Mouse (Mus musculus): Measurements from ENCODE around the gene Myo5a. TPM values are rescaled to one million over a fixed set of nuclear protein-coding genes. Genes with fewer than 3 reads are reported as not detected.

Myo5a gene
- polyA plus RNA-seq, 1 experiment from 2014 or later, result 48.0 TPM

DNA sequence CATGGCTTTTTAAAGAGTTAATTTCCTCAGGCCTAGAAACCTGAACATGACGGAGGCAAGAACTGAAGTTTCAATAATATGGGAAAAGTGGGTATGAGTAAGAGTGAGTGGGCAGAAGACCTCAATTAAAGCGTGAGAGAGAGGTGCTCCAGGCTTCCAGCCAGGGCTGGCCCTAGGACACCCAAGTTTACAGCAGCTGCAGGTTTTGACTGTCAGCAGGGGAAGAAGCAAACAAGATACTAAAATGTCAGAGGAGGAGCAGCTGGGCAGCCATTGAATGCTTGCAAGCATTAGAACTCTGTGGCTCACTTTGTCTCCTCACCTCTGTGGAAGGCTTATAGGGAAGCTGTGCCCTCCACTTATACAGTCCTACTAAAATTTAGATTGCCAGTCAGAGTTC is 17.0 kb downstream of the Myo5a start:
- ATAC-seq (ENCODE audit: low FRiP score, low TSS enrichment), result no peak
- no peaks in the 10 kb centered on the region for H3K4me1 ChIP-seq (ENCODE audit: control insufficient read depth, insufficient read depth, low read length)
- H3K36me3 ChIP-seq (ENCODE audit: control insufficient read depth, insufficient read depth, low read length), result no peaks in the 10 kb centered on the region

DNA sequence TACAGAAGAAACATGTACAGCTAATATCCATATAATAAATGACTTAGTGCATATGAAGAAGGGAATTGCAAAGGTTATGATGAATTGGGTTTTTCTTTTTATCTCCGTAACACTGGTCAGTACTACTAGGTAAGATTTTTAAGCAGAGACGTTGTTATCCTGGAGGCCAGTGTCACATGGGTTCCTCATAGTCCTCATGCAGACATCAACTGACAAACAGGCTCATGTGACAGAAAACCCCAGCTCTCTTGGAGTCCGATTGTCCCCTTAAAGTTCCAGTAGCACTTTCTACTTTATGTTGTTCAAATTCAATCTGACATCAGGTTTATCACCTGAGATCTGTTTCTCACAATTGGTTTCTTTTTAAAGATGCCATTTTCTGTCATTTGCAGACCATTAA is 18.5 kb downstream of the Myo5a start:
- no peak for ATAC-seq (ENCODE audit: low FRiP score, low TSS enrichment)
- Histone ChIP-seq H3K36me3 (ENCODE audit: control insufficient read depth, insufficient read depth, low read length) (no peaks in the 10 kb centered on the region), H3K27me3 (ENCODE audit: control insufficient read depth, insufficient read depth, low read length) (no peaks in the 10 kb centered on the region), H3K4me2 (ENCODE audit: low read length) (no peak overlapping the region), H3K9me3 (ENCODE audit: control insufficient read depth, low read length) (no peaks in the 10 kb centered on the region), H3K27ac (replicated peaks; ENCODE audit: low read depth, low read length) (no peak overlapping the region), H3K4me1 (ENCODE audit: control insufficient read depth, insufficient read depth, low read length) (no peaks in the 10 kb centered on the region), H3K4me3 (replicated peaks; ENCODE audit: low read depth, low read length) (no peak overlapping the region), H3K9ac (replicated peaks; ENCODE audit: low read length) (no peak overlapping the region)
- WGBS, result 81% methylated on average over 3 of the region's 3 CpGs
- no peak for DNase-seq

More for the DNA sequence above, 17.0 kb downstream of the Myo5a start:
- WGBS, result 78% methylated on average over 2 of the region's 2 CpGs
- no peak overlapping the region for H3K4me2 ChIP-seq (ENCODE audit: low read length)
- H3K9me3 ChIP-seq (ENCODE audit: control insufficient read depth, low read length), result no peaks in the 10 kb centered on the region
- no peak overlapping the region for H3K4me3 ChIP-seq (replicated peaks; ENCODE audit: low read depth, low read length)
- H3K9ac ChIP-seq (replicated peaks; ENCODE audit: low read length), result no peak overlapping the region
- no peak overlapping the region for H3K27ac ChIP-seq (replicated peaks; ENCODE audit: low read depth, low read length)
- no peaks in the 10 kb centered on the region for H3K27me3 ChIP-seq (ENCODE audit: control insufficient read depth, insufficient read depth, low read length)
- DNase-seq, result no peak

DNA sequence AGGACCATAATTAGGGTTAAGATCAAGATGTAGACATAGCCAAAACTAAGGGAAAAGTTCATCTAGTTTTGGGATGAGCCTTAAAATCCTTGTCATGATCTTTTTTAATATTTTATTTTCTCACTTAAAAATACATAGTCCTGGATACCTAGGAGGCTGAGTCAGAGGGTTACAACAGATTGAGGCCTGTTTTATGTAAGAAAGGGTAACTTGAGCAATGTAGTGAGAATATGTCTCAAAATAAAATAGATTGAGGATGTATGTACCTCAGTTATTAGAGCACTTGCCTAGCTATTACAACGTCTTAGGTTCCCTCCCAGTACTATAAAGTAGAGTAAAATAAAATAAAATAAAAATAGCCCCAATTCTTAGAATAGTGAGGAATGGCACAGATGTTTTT is 21.3 kb downstream of the Myo5a start:
- H3K36me3 ChIP-seq (ENCODE audit: control insufficient read depth, insufficient read depth, low read length), result no peaks in the 10 kb centered on the region
- ATAC-seq (ENCODE audit: low FRiP score, low TSS enrichment) (no peak), DNase-seq (no peak)
- no peak overlapping the region for H3K4me3 ChIP-seq (replicated peaks; ENCODE audit: low read depth, low read length)
- H3K9ac ChIP-seq (replicated peaks; ENCODE audit: low read length), result no peak overlapping the region
- H3K9me3 ChIP-seq (ENCODE audit: control insufficient read depth, low read length), result no peaks in the 10 kb centered on the region
- no peak overlapping the region for H3K27ac ChIP-seq (replicated peaks; ENCODE audit: low read depth, low read length)
- no peaks in the 10 kb centered on the region for H3K4me1 ChIP-seq (ENCODE audit: control insufficient read depth, insufficient read depth, low read length)
- H3K4me2 ChIP-seq (ENCODE audit: low read length), result no peak overlapping the region
- WGBS, result 89% methylated on average over 1 of the region's 1 CpGs
- no peaks in the 10 kb centered on the region for H3K27me3 ChIP-seq (ENCODE audit: control insufficient read depth, insufficient read depth, low read length)

DNA sequence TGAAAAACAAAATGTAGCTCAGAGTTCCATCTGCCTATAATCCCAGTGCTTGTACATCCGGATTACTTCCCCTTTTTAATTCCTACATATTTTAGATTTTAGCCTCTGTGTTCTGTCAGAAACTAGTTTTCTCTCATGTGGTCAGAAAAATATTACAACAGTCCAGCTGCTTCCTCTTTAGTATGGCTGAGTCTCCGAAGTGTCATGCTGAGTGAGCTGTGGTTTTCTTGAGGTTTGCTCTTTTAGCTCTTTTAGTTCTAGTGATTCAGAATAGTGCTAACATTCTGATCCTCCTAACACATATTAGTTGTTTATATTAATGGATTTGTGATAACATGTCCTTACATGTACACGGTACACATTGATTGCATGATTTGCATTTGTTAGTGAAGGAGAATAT is 23.9 kb downstream of the Myo5a start:
- H3K27ac ChIP-seq (replicated peaks; ENCODE audit: low read depth, low read length), result no peak overlapping the region
- no peaks in the 10 kb centered on the region for H3K36me3 ChIP-seq (ENCODE audit: control insufficient read depth, insufficient read depth, low read length)
- no peaks in the 10 kb centered on the region for H3K27me3 ChIP-seq (ENCODE audit: control insufficient read depth, insufficient read depth, low read length)
- H3K9me3 ChIP-seq (ENCODE audit: control insufficient read depth, low read length), result no peaks in the 10 kb centered on the region
- 81% methylated on average over 3 of the region's 3 CpGs for WGBS
- DNase-seq (no peak), ATAC-seq (ENCODE audit: low FRiP score, low TSS enrichment) (no peak)
- no peak overlapping the region for H3K9ac ChIP-seq (replicated peaks; ENCODE audit: low read length)
- H3K4me1 ChIP-seq (ENCODE audit: control insufficient read depth, insufficient read depth, low read length), result no peaks in the 10 kb centered on the region
- no peak overlapping the region for H3K4me2 ChIP-seq (ENCODE audit: low read length)
- no peak overlapping the region for H3K4me3 ChIP-seq (replicated peaks; ENCODE audit: low read depth, low read length)

DNA sequence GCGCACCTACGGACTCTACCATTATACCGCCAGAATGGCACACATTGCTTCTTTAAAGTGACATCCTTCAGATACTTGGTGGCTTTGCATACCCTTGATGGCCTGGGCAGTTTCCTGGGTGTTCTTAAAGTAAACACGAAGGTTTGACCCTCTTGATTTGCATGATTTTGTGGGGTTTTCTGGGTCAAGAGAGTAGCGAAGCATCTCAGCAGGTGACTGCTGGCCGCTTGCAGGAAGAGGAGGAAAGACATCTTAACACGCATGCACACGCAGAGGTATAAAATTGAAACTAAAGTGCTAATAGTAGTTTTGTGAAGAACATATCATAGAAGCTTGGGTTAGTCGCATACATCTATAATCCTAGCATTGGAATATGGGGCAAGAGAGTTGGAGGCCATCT is 28.1 kb downstream of the Myo5a start:
- no peak overlapping the region for H3K4me2 ChIP-seq (ENCODE audit: low read length)
- H3K9me3 ChIP-seq (ENCODE audit: control insufficient read depth, low read length), result no peaks in the 10 kb centered on the region
- no peak for DNase-seq
- H3K27me3 ChIP-seq (ENCODE audit: control insufficient read depth, insufficient read depth, low read length), result no peaks in the 10 kb centered on the region
- H3K36me3 ChIP-seq (ENCODE audit: control insufficient read depth, insufficient read depth, low read length), result no peaks in the 10 kb centered on the region
- no peak overlapping the region for H3K27ac ChIP-seq (replicated peaks; ENCODE audit: low read depth, low read length)
- H3K4me1 ChIP-seq (ENCODE audit: control insufficient read depth, insufficient read depth, low read length), result no peaks in the 10 kb centered on the region
- no peak overlapping the region for H3K4me3 ChIP-seq (replicated peaks; ENCODE audit: low read depth, low read length)
- no peak for ATAC-seq (ENCODE audit: low FRiP score, low TSS enrichment)
- 98% methylated on average over 9 of the region's 9 CpGs for WGBS
- H3K9ac ChIP-seq (replicated peaks; ENCODE audit: low read length), result no peak overlapping the region

DNA sequence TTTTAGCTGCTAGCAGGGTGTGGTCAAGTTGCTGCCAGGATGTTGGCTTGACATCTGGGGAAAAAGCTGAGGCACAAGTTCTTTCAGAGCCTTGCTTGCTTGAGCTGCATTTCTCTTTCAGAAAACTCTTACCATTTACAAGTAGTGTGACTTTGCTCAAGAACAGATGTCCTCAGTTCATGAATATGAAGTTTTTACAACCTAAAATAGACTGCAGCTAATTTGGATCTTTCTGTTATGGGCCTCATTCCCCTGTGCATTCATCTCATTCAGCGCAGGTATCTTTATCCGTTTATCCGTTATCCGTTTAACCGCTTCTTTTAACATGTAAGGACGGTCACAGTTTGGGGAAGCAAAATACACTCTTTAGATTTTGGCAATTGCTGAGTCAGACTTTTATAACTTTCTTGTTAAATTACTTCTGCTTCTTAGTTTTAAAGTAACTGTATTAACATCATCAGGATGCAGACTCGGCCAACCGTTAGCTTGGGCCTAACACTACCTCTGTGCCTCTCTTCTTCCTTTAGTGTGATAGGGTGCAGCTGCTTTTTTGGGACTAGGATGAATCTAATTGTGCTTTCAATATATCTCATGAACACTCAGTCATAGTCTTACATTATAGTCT is 29.5 kb downstream of the Myo5a start:
- Histone ChIP-seq H3K9me3 (ENCODE audit: control insufficient read depth, low read length) (no peaks in the 10 kb centered on the region), H3K4me1 (ENCODE audit: control insufficient read depth, insufficient read depth, low read length) (no peaks in the 10 kb centered on the region), H3K27ac (replicated peaks; ENCODE audit: low read depth, low read length) (no peak overlapping the region), H3K4me3 (replicated peaks; ENCODE audit: low read depth, low read length) (no peak overlapping the region), H3K36me3 (ENCODE audit: control insufficient read depth, insufficient read depth, low read length) (no peaks in the 10 kb centered on the region), H3K9ac (replicated peaks; ENCODE audit: low read length) (no peak overlapping the region), H3K4me2 (ENCODE audit: low read length) (no peak overlapping the region), H3K27me3 (ENCODE audit: control insufficient read depth, insufficient read depth, low read length) (no peaks in the 10 kb centered on the region)
- 95% methylated on average over 8 of the region's 8 CpGs for WGBS
- ATAC-seq (ENCODE audit: low FRiP score, low TSS enrichment), result no peak
- no peak for DNase-seq

DNA sequence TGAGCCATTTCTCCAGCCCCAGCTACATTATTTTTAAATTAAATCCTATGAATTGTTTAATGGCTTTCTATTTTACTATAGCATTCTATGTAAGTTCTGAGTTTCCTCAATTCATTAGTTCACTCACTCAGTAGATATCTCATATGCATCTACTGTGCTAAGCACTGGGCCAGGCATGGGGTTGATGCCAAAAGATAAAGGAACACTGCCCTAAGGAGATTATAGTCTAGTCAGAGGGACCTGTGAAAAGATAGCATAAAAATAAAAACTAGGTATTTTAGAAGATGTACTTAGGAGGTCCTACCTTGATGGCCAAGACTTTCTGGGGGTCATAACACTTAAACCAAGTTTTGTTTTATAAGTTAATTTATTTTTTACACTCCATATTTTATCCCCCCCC is 31.3 kb downstream of the Myo5a start:
- Histone ChIP-seq H3K4me1 (ENCODE audit: control insufficient read depth, insufficient read depth, low read length) (no peaks in the 10 kb centered on the region), H3K4me3 (replicated peaks; ENCODE audit: low read depth, low read length) (no peak overlapping the region), H3K4me2 (ENCODE audit: low read length) (no peak overlapping the region), H3K27me3 (ENCODE audit: control insufficient read depth, insufficient read depth, low read length) (no peaks in the 10 kb centered on the region), H3K27ac (replicated peaks; ENCODE audit: low read depth, low read length) (no peak overlapping the region), H3K9ac (replicated peaks; ENCODE audit: low read length) (no peak overlapping the region), H3K36me3 (ENCODE audit: control insufficient read depth, insufficient read depth, low read length) (no peaks in the 10 kb centered on the region), H3K9me3 (ENCODE audit: control insufficient read depth, low read length) (no peaks in the 10 kb centered on the region)
- ATAC-seq (ENCODE audit: low FRiP score, low TSS enrichment) (no peak), DNase-seq (no peak)

DNA sequence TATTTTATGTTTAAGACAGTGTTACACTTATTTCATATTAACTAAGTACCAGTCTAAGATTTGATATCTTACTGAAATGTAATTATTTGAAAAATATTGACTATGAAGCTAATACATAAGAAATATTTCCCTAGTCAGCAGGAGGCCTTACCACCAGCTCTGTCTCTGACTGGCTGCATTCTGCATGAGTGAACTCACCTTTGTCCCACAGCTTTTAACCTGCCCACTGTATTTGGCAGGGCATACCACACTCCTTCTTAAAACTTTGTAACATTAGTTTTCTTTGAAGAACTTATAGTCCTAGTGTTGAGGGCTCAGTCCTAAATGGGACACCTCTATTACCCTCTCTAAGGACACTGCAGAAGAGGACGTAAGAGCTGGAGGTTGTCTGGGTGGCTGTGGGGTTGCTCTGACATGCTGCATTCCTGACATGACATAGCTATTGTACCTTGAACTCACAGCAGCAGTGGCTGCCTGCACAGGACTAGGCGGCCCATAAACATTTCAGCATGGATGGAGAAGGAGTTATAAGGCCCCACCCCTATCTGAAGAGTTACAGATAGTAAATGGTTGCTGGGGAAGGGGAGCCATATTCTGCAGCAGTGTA is 45.9 kb downstream of the Myo5a start:
- H3K27me3 ChIP-seq (ENCODE audit: control insufficient read depth, insufficient read depth, low read length), result no peaks in the 10 kb centered on the region
- no peaks in the 10 kb centered on the region for H3K4me1 ChIP-seq (ENCODE audit: control insufficient read depth, insufficient read depth, low read length)
- no peak overlapping the region for H3K4me2 ChIP-seq (ENCODE audit: low read length)
- peaks cover 18% of the 10 kb centered on the region for H3K36me3 ChIP-seq (ENCODE audit: control insufficient read depth, insufficient read depth, low read length)
- DNase-seq, result no peak
- no peak overlapping the region for H3K4me3 ChIP-seq (replicated peaks; ENCODE audit: low read depth, low read length)
- no peak overlapping the region for H3K27ac ChIP-seq (replicated peaks; ENCODE audit: low read depth, low read length)
- no peak for ATAC-seq (ENCODE audit: low FRiP score, low TSS enrichment)
- 82% methylated on average over 2 of the region's 2 CpGs for WGBS
- no peaks in the 10 kb centered on the region for H3K9me3 ChIP-seq (ENCODE audit: control insufficient read depth, low read length)
- no peak overlapping the region for H3K9ac ChIP-seq (replicated peaks; ENCODE audit: low read length)

DNA sequence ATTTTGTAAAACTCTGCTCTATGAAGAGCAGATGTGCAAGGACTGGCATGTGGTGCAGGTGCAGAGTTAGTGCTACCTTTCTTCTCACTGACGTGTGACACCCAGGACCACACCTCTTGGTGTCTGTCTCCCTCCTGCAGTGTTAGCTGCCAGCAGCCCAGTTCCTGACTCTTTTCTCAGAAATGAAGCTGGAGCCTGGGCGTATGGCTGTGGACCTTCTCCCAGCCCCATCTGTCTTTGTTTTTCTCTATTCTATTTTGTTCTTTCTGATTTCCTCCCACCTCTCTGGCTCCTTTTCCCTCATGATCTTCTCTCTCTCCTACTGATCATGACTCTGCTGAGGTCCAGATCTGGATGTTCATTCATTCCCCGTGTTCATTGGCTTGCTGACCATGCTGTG is 50.3 kb downstream of the Myo5a start:
- Histone ChIP-seq H3K4me2 (ENCODE audit: low read length) (no peak overlapping the region), H3K4me1 (ENCODE audit: control insufficient read depth, insufficient read depth, low read length) (no peaks in the 10 kb centered on the region), H3K27ac (replicated peaks; ENCODE audit: low read depth, low read length) (no peak overlapping the region), H3K4me3 (replicated peaks; ENCODE audit: low read depth, low read length) (no peak overlapping the region), H3K27me3 (ENCODE audit: control insufficient read depth, insufficient read depth, low read length) (no peaks in the 10 kb centered on the region), H3K9ac (replicated peaks; ENCODE audit: low read length) (no peak overlapping the region), H3K9me3 (ENCODE audit: control insufficient read depth, low read length) (no peaks in the 10 kb centered on the region), H3K36me3 (ENCODE audit: control insufficient read depth, insufficient read depth, low read length) (peaks cover 21% of the 10 kb centered on the region)
- 93% methylated on average over 3 of the region's 3 CpGs for WGBS
- no peak for DNase-seq
- ATAC-seq (ENCODE audit: low FRiP score, low TSS enrichment), result no peak
